Mouse (Mus musculus) liver, adult 2 months (tissue): ENCODE measurements around the gene Serpinb9f. TPM values are rescaled to one million over a fixed set of nuclear protein-coding genes. Genes with fewer than 3 reads are reported as not detected.
"Not testable (repeated sequence)": the region's sequence is repeated elsewhere in the genome, so short reads cannot be mapped to it uniquely, and the experiment has no call there.

Experiments
- DNase-seq: peaks from one replicate; pipeline ENCODE4 v3.0.0-alpha.2; 2011; ENCODE audit warnings: low read depth, low spot score; ENCODE audit errors: extremely low read depth
- H3K27ac ChIP-seq: fragments of 200-500 bp; replicated peaks from 2 replicates; pipeline ENCODE4 v1.5.1; 2012; ENCODE audit warnings: low read depth, mild to moderate bottlenecking, control low read depth, inconsistent platforms, low read length; ENCODE audit not compliant: insufficient read depth
- H3K27me3 ChIP-seq: fragments of 200-500 bp; 2 replicates; pipeline ENCODE4 v1.6.1; 2012; ENCODE audit warnings: mild to moderate bottlenecking, moderate library complexity, low read length, inconsistent platforms; ENCODE audit not compliant: control insufficient read depth, insufficient read depth
- H3K36me3 ChIP-seq: fragments of 200-500 bp; 2 replicates; pipeline ENCODE4 v1.6.1; 2012; ENCODE audit warnings: low read length, inconsistent platforms; ENCODE audit not compliant: control insufficient read depth, insufficient read depth
- H3K4me1 ChIP-seq: fragments of 200-500 bp; 2 replicates; pipeline ENCODE4 v1.6.1; 2011; ENCODE audit warnings: low read length; ENCODE audit not compliant: control insufficient read depth, insufficient read depth
- H3K4me3 ChIP-seq: fragments of 200-500 bp; 2 replicates; pipeline ENCODE4 v1.5.1; 2011; ENCODE audit warnings: low read depth, mild to moderate bottlenecking, control low read depth, low read length, moderate library complexity; ENCODE audit not compliant: insufficient read depth
- H3K79me2 ChIP-seq: fragments of 200-500 bp; 2 replicates; pipeline ENCODE4 v1.6.1; 2012; ENCODE audit warnings: inconsistent platforms, mild to moderate bottlenecking, low read length, moderate library complexity; ENCODE audit not compliant: control insufficient read depth, insufficient read depth
- H3K9ac ChIP-seq: fragments of 200-500 bp; 2 replicates; pipeline ENCODE4 v1.6.1; 2012; ENCODE audit warnings: low read depth, mild to moderate bottlenecking, control low read depth, inconsistent platforms, low read length
- WGBS: fragments of 180-500 bp; shearing (Covaris S2); methylation state at CpG from one replicate; pipeline ENCODE4 v1.1.7; 2018; 5-methylcytosine and 5-hydroxymethylcytosine counted together
- polyA plus RNA-seq: library from polyadenylated mRNA; depleted of rRNA; stranded (reverse); fragments of >200 nt; gene quantifications from 2 replicates; pipeline ENCODE4 v1.2.3, GENCODE M21; 2012; rRNA removed
- total RNA-seq: library from RNA; depleted of rRNA; stranded (reverse); fragments of >200 nt; gene quantifications from 2 replicates; pipeline ENCODE4 v1.2.3, GENCODE M21; 2014; rRNA removed

Serpinb9f gene
- not detected in 2 replicates for total RNA-seq
- polyA plus RNA-seq, result not detected in 2 replicates

DNA sequence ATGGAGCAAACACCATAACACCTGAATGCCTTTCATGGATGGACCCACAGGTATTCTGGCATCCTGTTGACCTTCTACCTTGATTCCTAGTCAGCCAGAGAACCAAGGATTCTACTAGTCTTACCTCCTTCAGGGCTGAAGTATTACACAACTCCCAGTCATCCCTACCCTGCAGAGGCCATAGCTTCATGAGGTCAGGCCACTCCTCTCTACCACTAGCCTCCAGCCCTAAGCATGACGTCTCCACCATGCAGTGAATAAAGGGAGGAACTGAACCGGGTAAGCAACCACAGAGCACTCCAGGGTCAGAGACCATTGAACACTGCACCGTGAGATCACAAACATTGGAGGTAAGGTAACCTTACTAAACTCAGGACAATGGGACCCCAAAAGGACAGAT lies at the start of gene Serpinb9f:
Gene Serpinb9f (plus strand): TSS at position 301 of the 400 bp plus-strand sequence.
- H3K27me3 ChIP-seq, H3K27ac ChIP-seq, H3K9ac ChIP-seq, H3K36me3 ChIP-seq, H3K4me1 ChIP-seq, H3K4me3 ChIP-seq, DNase-seq, H3K79me2 ChIP-seq: not testable (repeated sequence)
- WGBS, result 68% methylated on average over 3 of the region's 3 CpGs

DNA sequence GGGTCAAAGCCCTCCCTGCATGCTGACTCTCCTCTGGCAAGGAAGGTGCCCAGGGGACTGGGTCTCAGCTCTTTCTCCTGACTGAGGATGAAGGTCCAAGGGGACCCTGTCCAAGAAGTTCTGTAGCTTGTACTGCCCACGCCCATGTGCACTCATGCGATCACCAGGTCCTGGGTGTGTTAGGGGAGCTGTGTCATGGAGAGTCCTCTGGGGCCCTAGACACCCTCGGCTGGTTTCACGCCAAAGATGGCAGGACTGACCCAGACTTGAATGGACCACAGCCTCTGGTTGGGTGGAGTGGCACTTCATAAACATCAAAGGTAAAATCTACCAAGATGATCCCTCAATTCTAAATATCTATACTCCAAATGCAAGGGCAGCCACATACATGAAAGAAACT lies 15.2 kb upstream of the Serpinb9f start:
- H3K27ac ChIP-seq, DNase-seq, H3K79me2 ChIP-seq, H3K27me3 ChIP-seq, H3K4me3 ChIP-seq, H3K36me3 ChIP-seq, H3K9ac ChIP-seq, H3K4me1 ChIP-seq: not testable (repeated sequence)
- 74% methylated on average over 4 of the region's 4 CpGs for WGBS

DNA sequence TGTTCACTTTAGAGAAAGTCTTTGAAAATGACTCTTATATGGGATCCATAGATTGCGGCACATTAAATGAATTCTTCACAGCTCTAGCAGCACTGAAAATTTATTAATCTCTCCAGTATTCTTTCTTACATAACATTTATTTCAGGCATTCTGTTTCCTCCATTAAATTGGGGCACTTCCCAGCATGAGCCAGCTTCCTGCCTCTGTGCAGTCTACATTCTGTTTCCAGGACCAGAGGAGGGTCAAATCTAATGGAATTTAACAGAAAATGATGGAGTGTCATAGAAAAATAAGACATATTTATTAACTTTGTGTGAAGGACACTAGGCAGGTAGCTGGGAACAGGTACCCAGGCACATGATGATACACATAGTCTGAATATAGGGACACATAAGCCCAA lies 32.8 kb downstream of the Serpinb9f start:
- H3K36me3 ChIP-seq, H3K27me3 ChIP-seq, DNase-seq, H3K79me2 ChIP-seq, H3K9ac ChIP-seq, H3K4me3 ChIP-seq, H3K4me1 ChIP-seq, H3K27ac ChIP-seq: not testable (repeated sequence)
- WGBS, result 100% methylated on average over 1 of the region's 1 CpGs

Other genes starting within 250 kb of the Serpinb9f start
- gene Serpinb1b, start 245.5 kb upstream of the Serpinb9f start, total RNA-seq, result 0.09 TPM in 1 of 2 replicates, not detected in the other
- gene Serpinb1b, start 245.5 kb upstream of the Serpinb9f start, polyA plus RNA-seq, result not detected in 2 replicates
- not detected in 2 replicates for gene Serpinb9c, start 164.3 kb upstream of the Serpinb9f start, total RNA-seq
- not detected in 2 replicates for gene Serpinb9c, start 164.3 kb upstream of the Serpinb9f start, polyA plus RNA-seq
- gene Serpinb9d, start 131.1 kb upstream of the Serpinb9f start, total RNA-seq, result not detected in 2 replicates
- gene Serpinb9d, start 131.1 kb upstream of the Serpinb9f start, polyA plus RNA-seq, result not detected in 2 replicates
- gene Serpinb9e, start 74.5 kb upstream of the Serpinb9f start, total RNA-seq, result not detected in 2 replicates
- gene Serpinb9e, start 74.5 kb upstream of the Serpinb9f start, polyA plus RNA-seq, result not detected in 2 replicates
- not detected in 2 replicates for gene Gm11397, start 71.7 kb downstream of the Serpinb9f start, total RNA-seq
- not detected in 2 replicates for gene Gm11397, start 71.7 kb downstream of the Serpinb9f start, polyA plus RNA-seq
- not detected in 2 replicates for gene Serpinb9g, start 160.7 kb downstream of the Serpinb9f start, total RNA-seq
- not detected in 2 replicates for gene Serpinb9g, start 160.7 kb downstream of the Serpinb9f start, polyA plus RNA-seq